Mouse (Mus musculus) stomach, embryonic 16.5 days (tissue): ENCODE data around the gene Cphx2. TPM values are rescaled to one million over a fixed set of nuclear protein-coding genes. Genes with fewer than 3 reads are reported as not detected.
"Not testable (repeated sequence)": the region's sequence is repeated elsewhere in the genome, so short reads cannot be mapped to it uniquely, and the experiment has no call there.

Source experiments
- ATAC-seq: fragments of 200-750 bp; cut with Nextera tagmentation; 2 replicates; pipeline ENCODE4 v1.8.0; 2017; ENCODE audit warnings: moderate number of reproducible peaks, moderate TSS enrichment; ENCODE audit not compliant: insufficient read depth, low FRiP score
- H3K27ac ChIP-seq: fragments of 300-500 bp; sonication (generic); 2 replicates; pipeline ENCODE4 v1.5.1; 2014; ENCODE audit warnings: low read length
- H3K27me3 ChIP-seq: fragments of 300-500 bp; sonication (generic); 2 replicates; pipeline ENCODE4 v1.6.1; 2014; ENCODE audit warnings: low read length, control low read depth, mixed read lengths; ENCODE audit not compliant: control insufficient read depth, insufficient read depth
- H3K36me3 ChIP-seq: fragments of 300-500 bp; sonication (generic); 2 replicates; pipeline ENCODE4 v1.6.1; 2014; ENCODE audit warnings: low read length; ENCODE audit not compliant: control insufficient read depth, insufficient read depth
- H3K4me1 ChIP-seq: fragments of 300-500 bp; sonication (generic); 2 replicates; pipeline ENCODE4 v1.6.1; 2014; ENCODE audit warnings: low read length, control low read depth, mixed read lengths; ENCODE audit not compliant: control insufficient read depth, insufficient read depth
- H3K4me2 ChIP-seq: fragments of 300-500 bp; sonication (generic); 2 replicates; pipeline ENCODE4 v1.6.1; 2014; ENCODE audit warnings: low read depth, low read length, mixed read lengths
- H3K4me3 ChIP-seq: fragments of 300-500 bp; sonication (generic); replicated peaks from 2 replicates; pipeline ENCODE4 v1.5.1; 2014; ENCODE audit warnings: mild to moderate bottlenecking, low read length
- H3K9ac ChIP-seq: fragments of 300-500 bp; sonication (generic); 2 replicates; pipeline ENCODE4 v1.6.1; 2014; ENCODE audit warnings: low read length
- H3K9me3 ChIP-seq: fragments of 300-500 bp; sonication (generic); replicated peaks from 2 replicates; pipeline ENCODE4 v1.6.1; 2016; ENCODE audit warnings: low read length, control low read depth; ENCODE audit not compliant: control insufficient read depth
- WGBS: fragments of 180-500 bp; shearing (Covaris S2); extraction: QIAGEN DNeasy Blood & Tissue Kit; methylation state at CpG from one replicate; pipeline ENCODE4 v1.1.7; 2014; 5-methylcytosine and 5-hydroxymethylcytosine counted together
- polyA plus RNA-seq: library from polyadenylated mRNA; unstranded; fragments of >200 nt; fragmentation: Nextera tagmentation; extraction: Ambion mirVana; gene quantifications from 2 replicates; pipeline ENCODE4 v1.2.1, GENCODE M21; 2015

Cphx2 gene
- not detected in 2 replicates for polyA plus RNA-seq

DNA sequence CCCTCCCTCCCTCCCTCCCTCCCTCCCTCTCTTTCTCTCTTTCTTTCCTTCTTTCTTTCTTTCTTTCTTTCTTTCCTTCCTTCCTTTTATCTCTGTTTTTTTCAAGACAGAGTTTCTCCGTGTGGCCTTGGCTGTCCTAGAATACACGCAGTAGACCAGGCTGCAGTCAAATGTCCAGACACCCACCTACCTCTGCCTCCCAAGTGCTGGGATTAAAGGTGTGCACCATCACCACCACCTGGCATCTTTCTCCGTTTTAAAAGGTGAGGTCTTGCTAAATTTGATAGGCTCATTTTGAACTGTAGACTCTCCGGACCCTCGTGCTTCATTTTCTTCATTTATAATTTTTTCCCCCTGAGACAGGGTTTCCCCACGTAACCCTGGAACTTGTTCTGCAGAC, at the start of gene Cphx2:
TSS of gene Cphx2 (plus strand) at position 301 of the 400 bp plus-strand sequence.
- H3K4me3 ChIP-seq, H3K9ac ChIP-seq, H3K9me3 ChIP-seq, H3K4me1 ChIP-seq, H3K27ac ChIP-seq, H3K27me3 ChIP-seq, H3K36me3 ChIP-seq, ATAC-seq, H3K4me2 ChIP-seq: not testable (repeated sequence)
- no CpG with 5 or more reads among the region's 6 CpGs for WGBS

DNA sequence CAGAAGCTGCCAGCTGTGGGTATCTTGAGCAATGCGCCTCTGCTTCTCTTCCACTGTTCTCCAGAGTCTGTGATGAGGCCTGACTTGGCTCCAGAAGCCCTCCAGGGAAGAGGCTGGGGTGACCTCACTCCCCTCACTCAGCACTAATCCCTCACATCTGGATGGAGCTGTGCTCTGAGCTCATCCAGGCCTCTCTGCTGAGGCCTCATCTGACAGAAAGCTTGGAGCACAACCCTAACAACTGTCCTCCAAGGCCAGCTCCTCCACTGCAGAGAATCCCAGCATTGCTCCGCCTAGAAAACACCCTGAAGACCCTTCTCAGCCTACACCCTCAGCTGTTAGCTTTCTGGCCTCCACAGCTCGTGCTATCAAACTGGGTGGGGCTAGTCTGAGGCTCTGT, 47.0 kb upstream of the Cphx2 start:
- not testable (repeated sequence) for H3K4me2 ChIP-seq, H3K4me1 ChIP-seq, H3K27ac ChIP-seq, H3K9ac ChIP-seq, H3K36me3 ChIP-seq, H3K27me3 ChIP-seq, H3K9me3 ChIP-seq, H3K4me3 ChIP-seq
- peak; percentile 85 for ATAC-seq
- no CpG with 5 or more reads among the region's 3 CpGs for WGBS

DNA sequence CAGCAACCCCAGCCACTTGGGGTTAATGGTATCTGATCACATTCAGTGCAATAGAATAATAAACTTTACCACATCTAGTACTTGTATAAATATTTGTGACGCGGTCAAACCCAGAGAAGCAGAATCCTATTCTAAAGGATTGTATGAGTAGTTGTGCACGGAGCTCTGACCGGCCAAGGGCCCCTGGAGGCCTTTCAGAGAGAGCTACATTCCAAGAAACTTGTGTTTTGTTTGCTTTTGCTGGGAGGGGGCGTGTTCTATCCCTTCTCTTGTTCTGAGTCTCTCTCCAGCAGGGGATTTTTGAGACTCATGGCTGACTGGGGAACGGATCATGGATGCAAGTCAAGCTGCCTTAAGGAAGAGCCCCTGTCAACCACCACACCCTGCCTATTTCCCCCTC, 45.9 kb upstream of the Cphx2 start:
- no CpG with 5 or more reads among the region's 6 CpGs for WGBS
- not testable (repeated sequence) for ATAC-seq, H3K27ac ChIP-seq, H3K4me1 ChIP-seq, H3K9me3 ChIP-seq, H3K4me2 ChIP-seq, H3K4me3 ChIP-seq, H3K36me3 ChIP-seq, H3K9ac ChIP-seq, H3K27me3 ChIP-seq

DNA sequence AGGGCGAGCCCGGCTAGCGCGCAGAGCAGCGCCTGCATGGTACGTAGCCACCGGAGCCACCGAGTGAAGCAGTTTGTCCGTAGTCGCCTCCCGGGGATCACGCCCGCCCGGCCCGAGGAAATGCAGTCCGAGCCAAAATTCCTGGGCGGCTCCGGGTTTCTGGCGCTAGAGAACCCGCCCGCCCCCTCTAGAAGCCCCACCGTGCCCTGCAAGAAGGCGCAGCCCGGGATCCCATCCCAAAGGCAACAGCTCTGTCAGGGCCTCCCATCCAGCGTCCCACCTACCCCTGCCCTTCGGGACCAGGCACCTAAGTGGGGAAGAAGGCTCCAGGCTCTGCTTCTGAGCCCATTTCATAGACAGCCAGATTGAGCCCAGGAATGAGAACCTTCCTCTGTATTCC, 38.7 kb upstream of the Cphx2 start, which contains the start of gene Gm9780:
TSS of gene Gm9780 (minus strand) at position 101 of the 400 bp plus-strand sequence.
- no CpG with 5 or more reads among the region's 26 CpGs for WGBS
- not testable (repeated sequence) for ATAC-seq, H3K9me3 ChIP-seq, H3K4me1 ChIP-seq, H3K4me2 ChIP-seq, H3K9ac ChIP-seq, H3K36me3 ChIP-seq, H3K27ac ChIP-seq, H3K27me3 ChIP-seq, H3K4me3 ChIP-seq

DNA sequence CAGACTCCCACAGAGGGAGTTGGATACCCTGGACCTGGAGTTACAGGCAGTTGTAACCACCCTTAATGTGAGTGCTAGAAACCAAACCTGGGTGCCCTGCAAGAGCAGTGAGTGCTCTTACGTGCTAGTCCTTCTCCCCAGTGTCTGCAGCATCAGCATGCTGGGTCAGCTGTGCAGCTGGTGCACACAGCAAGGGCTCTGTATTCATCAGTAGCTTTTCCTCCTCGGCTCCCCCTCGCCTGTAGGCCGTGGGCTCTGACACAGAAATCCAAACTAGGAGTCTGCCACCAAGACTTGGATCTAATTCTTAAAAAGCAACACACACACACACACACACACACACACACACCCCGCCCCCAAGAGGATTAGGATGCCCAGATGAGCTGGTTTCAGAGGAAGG, 36.3 kb upstream of the Cphx2 start:
- WGBS, result no CpG with 5 or more reads among the region's 5 CpGs
- H3K36me3 ChIP-seq, H3K4me3 ChIP-seq, H3K4me1 ChIP-seq, H3K9ac ChIP-seq, H3K9me3 ChIP-seq, ATAC-seq, H3K27me3 ChIP-seq, H3K4me2 ChIP-seq, H3K27ac ChIP-seq: not testable (repeated sequence)

DNA sequence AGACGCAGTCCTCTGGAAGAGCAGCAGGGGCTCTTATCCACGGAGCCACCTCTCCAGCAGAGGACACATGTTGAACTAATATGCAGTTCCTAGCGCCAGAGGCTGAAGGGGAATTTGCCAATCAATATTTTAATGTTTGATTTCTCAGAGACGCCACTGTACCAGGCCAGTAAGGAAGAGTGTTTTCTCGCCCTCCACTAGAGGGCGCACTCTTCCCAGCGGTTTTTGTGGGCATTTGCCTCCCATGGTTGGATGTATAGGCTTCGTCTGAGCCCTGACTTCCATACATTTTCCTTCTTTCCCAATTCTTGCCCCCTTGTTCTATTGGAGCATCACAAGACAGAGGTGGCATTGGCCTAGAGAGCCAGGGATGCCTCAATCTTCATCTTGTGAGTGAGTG, 34.3 kb upstream of the Cphx2 start:
- H3K4me3 ChIP-seq, H3K4me1 ChIP-seq: not testable (repeated sequence)
- WGBS, result no CpG with 5 or more reads among the region's 8 CpGs

DNA sequence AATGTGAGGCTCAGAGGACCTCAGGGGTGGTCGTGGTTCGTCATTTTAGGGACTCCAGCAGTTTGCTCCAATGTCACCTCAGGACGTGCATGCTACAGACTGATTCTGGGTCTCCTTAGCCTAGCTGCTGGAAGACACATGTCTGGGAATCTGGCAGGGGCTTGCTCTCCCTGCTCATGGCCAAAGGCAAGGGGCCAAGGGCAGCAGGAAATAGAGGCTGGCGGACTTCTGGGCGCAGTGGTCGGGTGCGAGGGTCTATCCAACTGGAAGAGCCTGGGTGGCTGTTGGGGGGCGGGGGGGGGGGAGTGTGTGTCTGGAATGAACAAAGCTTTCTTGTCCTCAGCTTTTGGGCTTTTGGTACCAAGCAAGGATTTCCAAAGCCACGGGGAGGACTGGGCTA, 32.5 kb upstream of the Cphx2 start:
- H3K9me3 ChIP-seq, H3K27me3 ChIP-seq, H3K4me3 ChIP-seq, H3K4me2 ChIP-seq, H3K36me3 ChIP-seq, H3K4me1 ChIP-seq, ATAC-seq, H3K9ac ChIP-seq, H3K27ac ChIP-seq: not testable (repeated sequence)
- WGBS, result no CpG with 5 or more reads among the region's 9 CpGs

More for the DNA sequence above, 34.3 kb upstream of the Cphx2 start:
- not testable (repeated sequence) for ATAC-seq, H3K9me3 ChIP-seq, H3K27me3 ChIP-seq, H3K36me3 ChIP-seq, H3K9ac ChIP-seq, H3K4me2 ChIP-seq, H3K27ac ChIP-seq

DNA sequence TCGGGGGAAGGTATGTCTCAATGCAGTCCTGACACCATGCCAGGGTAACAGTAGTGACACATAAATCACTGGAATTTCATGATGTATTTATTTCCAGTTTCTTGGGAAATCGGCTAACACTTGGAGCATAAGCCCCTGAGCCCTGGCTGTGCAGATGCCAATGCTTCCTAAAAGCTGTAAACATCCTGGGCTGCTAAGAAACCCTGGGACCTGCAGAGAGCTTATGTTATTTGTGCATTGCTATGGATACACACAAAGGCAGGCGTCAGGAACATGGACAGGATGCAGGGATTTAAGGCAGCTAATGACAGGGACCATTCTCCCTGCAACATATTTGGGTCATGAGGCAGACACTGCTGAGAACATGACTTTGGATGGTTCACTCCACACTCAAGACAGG, 23.1 kb upstream of the Cphx2 start:
- not testable (repeated sequence) for H3K4me1 ChIP-seq, H3K4me2 ChIP-seq, H3K36me3 ChIP-seq, H3K27me3 ChIP-seq, H3K4me3 ChIP-seq, H3K27ac ChIP-seq, ATAC-seq, H3K9me3 ChIP-seq, H3K9ac ChIP-seq
- no CpG with 5 or more reads among the region's 3 CpGs for WGBS

DNA sequence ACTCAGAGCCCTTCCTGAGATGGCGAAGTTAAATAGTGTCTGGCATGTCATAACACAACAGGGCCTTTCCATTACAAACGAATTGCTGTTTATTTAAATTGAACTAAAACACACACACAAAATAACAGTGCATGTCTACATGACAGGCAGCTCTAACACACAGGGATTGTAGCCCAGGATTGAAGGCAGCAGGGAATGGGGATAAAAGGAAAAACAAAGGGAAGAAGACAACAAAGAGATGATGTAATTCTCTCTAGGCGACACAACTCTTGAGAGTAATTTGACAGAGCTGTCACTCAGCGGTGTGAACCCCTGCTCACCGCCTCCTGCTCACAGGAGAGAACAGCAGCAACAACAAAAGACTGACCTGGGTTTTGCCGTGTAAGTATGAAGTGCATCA, 22.0 kb upstream of the Cphx2 start:
- H3K4me3 ChIP-seq, H3K4me2 ChIP-seq, H3K4me1 ChIP-seq, H3K9me3 ChIP-seq, H3K36me3 ChIP-seq, H3K9ac ChIP-seq, ATAC-seq, H3K27ac ChIP-seq, H3K27me3 ChIP-seq: not testable (repeated sequence)
- WGBS, result no CpG with 5 or more reads among the region's 6 CpGs
